Mouse (Mus musculus) embryonic facial prominence, embryonic 15.5 days (tissue): ENCODE measurements around the gene Tmem50b. TPM values are rescaled to one million over a fixed set of nuclear protein-coding genes. Genes with fewer than 3 reads are reported as not detected.
"Not testable (repeated sequence)": the region's sequence is repeated elsewhere in the genome, so short reads cannot be mapped to it uniquely, and the experiment has no call there.

Experiments
- ATAC-seq: fragments of 200-750 bp; cut with Nextera tagmentation; 2 replicates; pipeline ENCODE4 v1.8.0; 2017; ENCODE audit warnings: low read depth, moderate TSS enrichment; ENCODE audit not compliant: insufficient number of reproducible peaks, low FRiP score, low TSS enrichment
- H3K27ac ChIP-seq: fragments of 300-500 bp; sonication (generic); replicated peaks from 2 replicates; pipeline ENCODE4 v1.5.1; 2015; ENCODE audit warnings: mild to moderate bottlenecking, inconsistent platforms
- H3K27me3 ChIP-seq: fragments of 300-500 bp; sonication (generic); 2 replicates; pipeline ENCODE4 v1.6.1; 2015; ENCODE audit warnings: inconsistent platforms
- H3K36me3 ChIP-seq: fragments of 300-500 bp; sonication (generic); 2 replicates; pipeline ENCODE4 v1.6.1; 2015; ENCODE audit warnings: mild to moderate bottlenecking, inconsistent platforms
- H3K4me1 ChIP-seq: fragments of 300-500 bp; sonication (generic); 2 replicates; pipeline ENCODE4 v1.6.1; 2015; ENCODE audit warnings: inconsistent platforms
- H3K4me2 ChIP-seq: fragments of 300-500 bp; sonication (generic); replicated peaks from 2 replicates; pipeline ENCODE4 v1.6.1; 2015; ENCODE audit warnings: mild to moderate bottlenecking, inconsistent platforms
- H3K4me3 ChIP-seq: fragments of 300-500 bp; sonication (generic); replicated peaks from 2 replicates; pipeline ENCODE4 v1.5.1; 2015; ENCODE audit warnings: mild to moderate bottlenecking, inconsistent platforms
- H3K9ac ChIP-seq: fragments of 300-500 bp; sonication (generic); 2 replicates; pipeline ENCODE4 v1.6.1; 2015; ENCODE audit warnings: inconsistent platforms
- H3K9me3 ChIP-seq: fragments of 300-500 bp; sonication (generic); replicated peaks from 2 replicates; pipeline ENCODE4 v1.6.1; 2016; ENCODE audit warnings: inconsistent platforms
- WGBS: fragments of 180-500 bp; shearing (Covaris S2); methylation state at CpG from one replicate; pipeline ENCODE4 v1.1.7; 2015; 5-methylcytosine and 5-hydroxymethylcytosine counted together
- polyA plus RNA-seq: library from polyadenylated mRNA; unstranded; fragments of >200 nt; fragmentation: Nextera tagmentation; extraction: Ambion mirVana; gene quantifications from 2 replicates; pipeline ENCODE4 v1.2.1, GENCODE M21; 2015

Tmem50b gene
- polyA plus RNA-seq, 1 experiment from 2014 or later = 50.9 TPM

- no peaks in the 10 kb centered on the region for H3K9me3 ChIP-seq
- H3K4me1 ChIP-seq = 0 out of 2 replicates have a peak, but pooled peaks cover under 1% of the 10 kb centered on the region
- H3K36me3 ChIP-seq = no peaks in the 10 kb centered on the region
- no peak overlapping the region for H3K4me2 ChIP-seq
- ATAC-seq = no peak
- H3K4me3 ChIP-seq = no peak overlapping the region
- 78% methylated on average over 6 of the region's 6 CpGs for WGBS
- no peaks in the 10 kb centered on the region for H3K27me3 ChIP-seq
- no peak overlapping the region for H3K9ac ChIP-seq
- H3K27ac ChIP-seq = no peak overlapping the region
Observed at GRCm38 (mm10) chr16:91536372-91536771, 61.2 kb downstream of the Tmem50b start.

GRCm38 (mm10) chr16:91534888-91535287, 62.7 kb downstream of the Tmem50b start:
- Histone ChIP-seq H3K27ac (no peak overlapping the region), H3K4me3 (no peak overlapping the region), H3K4me2 (no peak overlapping the region), H3K9ac (no peak overlapping the region), H3K27me3 (no peaks in the 10 kb centered on the region), H3K4me1 (no peaks in the 10 kb centered on the region), H3K36me3 (no peaks in the 10 kb centered on the region), H3K9me3 (no peaks in the 10 kb centered on the region)
- WGBS = 75% methylated on average over 6 of the region's 6 CpGs
- no peak for ATAC-seq

GRCm38 (mm10) chr16:91534477-91534876, 63.1 kb downstream of the Tmem50b start:
- H3K9ac ChIP-seq = no peak overlapping the region
- ATAC-seq = no peak
- no peak overlapping the region for H3K4me2 ChIP-seq
- H3K4me3 ChIP-seq = no peak overlapping the region
- H3K27ac ChIP-seq = no peak overlapping the region
- no peaks in the 10 kb centered on the region for H3K36me3 ChIP-seq
- 49% methylated on average over 13 of the region's 13 CpGs for WGBS
- no peaks in the 10 kb centered on the region for H3K27me3 ChIP-seq
- H3K9me3 ChIP-seq = no peaks in the 10 kb centered on the region
- H3K4me1 ChIP-seq = no peaks in the 10 kb centered on the region

- no peaks in the 10 kb centered on the region for H3K9me3 ChIP-seq
- no peak for ATAC-seq
- WGBS = 64% methylated on average over 23 of the region's 23 CpGs
- no peak overlapping the region for H3K4me2 ChIP-seq
- no peaks in the 10 kb centered on the region for H3K36me3 ChIP-seq
- H3K4me1 ChIP-seq = no peaks in the 10 kb centered on the region
- no peak overlapping the region for H3K9ac ChIP-seq
- no peak overlapping the region for H3K4me3 ChIP-seq
- no peaks in the 10 kb centered on the region for H3K27me3 ChIP-seq
- H3K27ac ChIP-seq = no peak overlapping the region
Observed at GRCm38 (mm10) chr16:91533097-91534001, 64.3 kb downstream of the Tmem50b start.

GRCm38 (mm10) chr16:91532429-91532828, 65.2 kb downstream of the Tmem50b start:
- H3K27me3 ChIP-seq = no peaks in the 10 kb centered on the region
- H3K9me3 ChIP-seq = no peaks in the 10 kb centered on the region
- H3K4me2 ChIP-seq = no peak overlapping the region
- H3K36me3 ChIP-seq = no peaks in the 10 kb centered on the region
- ATAC-seq = no peak
- H3K4me3 ChIP-seq = no peak overlapping the region
- no peak overlapping the region for H3K9ac ChIP-seq
- 57% methylated on average over 2 of the region's 2 CpGs for WGBS
- H3K27ac ChIP-seq = no peak overlapping the region
- H3K4me1 ChIP-seq = no peaks in the 10 kb centered on the region

GRCm38 (mm10) chr16:91531856-91532255, 65.7 kb downstream of the Tmem50b start:
- Histone ChIP-seq H3K36me3 (no peaks in the 10 kb centered on the region), H3K9me3 (no peaks in the 10 kb centered on the region), H3K27ac (no peak overlapping the region), H3K27me3 (no peaks in the 10 kb centered on the region), H3K4me2 (no peak overlapping the region), H3K4me3 (no peak overlapping the region), H3K9ac (no peak overlapping the region), H3K4me1 (no peaks in the 10 kb centered on the region)
- WGBS = 70% methylated on average over 6 of the region's 6 CpGs
- no peak for ATAC-seq

GRCm38 (mm10) chr16:91530830-91531229, 66.8 kb downstream of the Tmem50b start:
- H3K4me2 ChIP-seq, H3K27me3 ChIP-seq, H3K4me1 ChIP-seq, H3K4me3 ChIP-seq, H3K36me3 ChIP-seq, H3K9me3 ChIP-seq, H3K27ac ChIP-seq, ATAC-seq, H3K9ac ChIP-seq: not testable (repeated sequence)
- WGBS = 74% methylated on average over 4 of the region's 4 CpGs

- Histone ChIP-seq H3K4me2 (no peak overlapping the region), H3K4me3 (no peak overlapping the region), H3K27ac (no peak overlapping the region), H3K27me3 (no peaks in the 10 kb centered on the region), H3K4me1 (no peaks in the 10 kb centered on the region), H3K9ac (no peak overlapping the region), H3K36me3 (no peaks in the 10 kb centered on the region), H3K9me3 (no peaks in the 10 kb centered on the region)
- no peak for ATAC-seq
- 70% methylated on average over 9 of the region's 9 CpGs for WGBS
Observed at GRCm38 (mm10) chr16:91528578-91528977, 69.0 kb downstream of the Tmem50b start.

GRCm38 (mm10) chr16:91527500-91527899, 70.1 kb downstream of the Tmem50b start:
- Histone ChIP-seq H3K9ac (no peak overlapping the region), H3K4me2 (no peak overlapping the region), H3K4me3 (no peak overlapping the region), H3K9me3 (no peaks in the 10 kb centered on the region), H3K4me1 (no peaks in the 10 kb centered on the region), H3K36me3 (no peaks in the 10 kb centered on the region), H3K27me3 (no peaks in the 10 kb centered on the region), H3K27ac (no peak overlapping the region)
- no peak for ATAC-seq
- WGBS = 56% methylated on average over 5 of the region's 5 CpGs

- Histone ChIP-seq H3K4me3 (no peak overlapping the region), H3K36me3 (no peaks in the 10 kb centered on the region), H3K9me3 (no peaks in the 10 kb centered on the region), H3K27ac (no peak overlapping the region), H3K4me1 (no peaks in the 10 kb centered on the region), H3K27me3 (no peaks in the 10 kb centered on the region), H3K4me2 (no peak overlapping the region), H3K9ac (no peak overlapping the region)
- 69% methylated on average over 10 of the region's 10 CpGs for WGBS
- no peak for ATAC-seq
Observed at GRCm38 (mm10) chr16:91527051-91527450, 70.5 kb downstream of the Tmem50b start.

- no peaks in the 10 kb centered on the region for H3K27me3 ChIP-seq
- ATAC-seq = no peak
- no peak overlapping the region for H3K4me2 ChIP-seq
- no peak overlapping the region for H3K4me3 ChIP-seq
- H3K9me3 ChIP-seq = no peaks in the 10 kb centered on the region
- no peaks in the 10 kb centered on the region for H3K36me3 ChIP-seq
- no peaks in the 10 kb centered on the region for H3K4me1 ChIP-seq
- WGBS = 94% methylated on average over 6 of the region's 6 CpGs
- H3K27ac ChIP-seq = no peak overlapping the region
- H3K9ac ChIP-seq = no peak overlapping the region
Observed at GRCm38 (mm10) chr16:91526274-91526673, 71.3 kb downstream of the Tmem50b start.
